Mouse (Mus musculus): ENCODE data around the gene Mcrip2. TPM values are rescaled to one million over a fixed set of nuclear protein-coding genes. Genes with fewer than 3 reads are reported as not detected.

Mcrip2 gene
- polyA plus RNA-seq, 2 experiments: 12.3 to 20.2 TPM

DNA sequence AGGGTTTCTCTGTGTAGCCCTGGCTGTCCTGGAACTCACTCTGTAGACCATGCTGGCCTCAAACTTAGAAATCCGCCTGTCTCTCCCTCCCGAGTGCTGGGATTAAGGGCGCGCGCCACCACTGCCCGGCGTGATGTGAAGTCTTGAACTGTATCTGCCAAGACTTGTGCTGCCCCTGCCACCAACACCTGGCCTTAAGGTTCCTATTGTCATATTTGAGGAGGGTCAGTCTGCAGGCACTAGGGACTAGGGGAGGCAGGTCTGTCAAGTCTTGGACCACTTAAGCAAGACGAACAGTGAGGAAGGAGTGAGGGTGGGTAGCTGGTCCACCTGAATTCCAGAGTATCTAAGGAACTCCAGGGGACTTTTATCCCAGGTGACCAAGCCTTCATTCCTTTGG lies 934 bp upstream of the Mcrip2 start:
- 98% methylated on average over 8 of the region's 8 CpGs for WGBS
- Histone ChIP-seq H3K4me2 (replicated peaks; ENCODE audit: low read depth, low read length, severe bottlenecking) (no peak overlapping the region), H3K9me3 (ENCODE audit: control insufficient read depth, low read length) (no peaks in the 10 kb centered on the region), H3K36me3 (ENCODE audit: control insufficient read depth, insufficient read depth, low read length) (no peaks in the 10 kb centered on the region), H3K27ac (replicated peaks; ENCODE audit: low read depth, low read length) (no peak overlapping the region), H3K9ac (ENCODE audit: low read depth, low read length, severe bottlenecking) (no peak overlapping the region), H3K27me3 (ENCODE audit: control insufficient read depth, insufficient read depth, low read length) (no peaks in the 10 kb centered on the region), H3K4me1 (ENCODE audit: control insufficient read depth, insufficient read depth, low read length) (peaks cover 12% of the 10 kb centered on the region), H3K4me3 (replicated peaks; ENCODE audit: low read length) (no peak overlapping the region)
- TF ChIP-seq POLR2A (IDR thresholded peaks at IDR 0.05; ENCODE audit: borderline replicate concordance, extremely low read depth, insufficient read depth, insufficient read length): no peak
- DNase-seq (ENCODE audit: low spot score): no peak
- ATAC-seq (ENCODE audit: low FRiP score, low read depth): no peak

DNA sequence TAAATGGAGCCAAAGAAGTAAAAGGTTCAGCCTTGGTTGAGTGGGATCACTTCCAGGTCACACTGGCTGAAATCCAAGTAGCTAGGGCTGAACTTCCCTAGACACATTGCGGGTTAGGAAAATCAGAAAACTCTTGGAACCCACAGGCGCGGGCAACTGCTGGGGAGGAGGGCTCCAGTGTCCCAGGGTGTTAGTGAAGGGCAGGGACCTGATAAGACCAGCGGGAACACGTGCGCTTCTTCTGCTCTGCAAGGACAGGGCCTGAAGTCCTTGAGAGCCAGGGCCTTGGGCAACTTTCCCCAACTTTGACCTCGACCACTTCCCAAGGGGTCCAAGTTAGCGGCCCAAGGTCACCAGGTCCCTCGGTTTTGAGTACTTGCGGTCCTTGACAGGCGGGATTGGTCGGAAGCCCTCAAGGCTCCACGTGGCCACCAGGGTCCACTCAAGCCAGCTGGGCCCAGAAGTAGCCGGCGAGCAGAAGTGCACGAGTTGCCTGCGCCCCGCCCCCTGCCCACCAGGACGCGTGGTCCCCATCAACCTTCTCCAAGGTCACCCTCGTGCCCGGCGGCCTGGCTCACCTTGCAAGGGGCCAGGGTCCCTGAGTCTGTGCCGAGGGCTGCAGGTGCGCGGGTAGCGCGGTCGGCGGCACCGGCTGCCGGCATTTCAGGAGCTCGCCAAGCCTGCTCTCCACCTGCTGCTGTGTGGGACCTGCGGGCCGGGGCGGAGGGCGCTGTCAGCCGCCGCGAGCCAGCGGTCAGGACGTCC lies 546 bp downstream of the Mcrip2 start:
- peak; percentile 54 for ATAC-seq (ENCODE audit: low FRiP score, low read depth)
- Histone ChIP-seq H3K4me3 (replicated peaks; ENCODE audit: low read length) (peak overlapping the region; percentile 76), H3K4me2 (replicated peaks; ENCODE audit: low read depth, low read length, severe bottlenecking) (peak overlapping the region; percentile 97), H3K4me1 (ENCODE audit: control insufficient read depth, insufficient read depth, low read length) (peaks cover 12% of the 10 kb centered on the region), H3K27me3 (ENCODE audit: control insufficient read depth, insufficient read depth, low read length) (no peaks in the 10 kb centered on the region), H3K9ac (ENCODE audit: low read depth, low read length, severe bottlenecking) (peak overlapping the region; percentile 55), H3K36me3 (ENCODE audit: control insufficient read depth, insufficient read depth, low read length) (no peaks in the 10 kb centered on the region), H3K9me3 (ENCODE audit: control insufficient read depth, low read length) (no peaks in the 10 kb centered on the region), H3K27ac (replicated peaks; ENCODE audit: low read depth, low read length) (no peak overlapping the region)
- DNase-seq (ENCODE audit: low spot score): no peak
- TF ChIP-seq POLR2A (IDR thresholded peaks at IDR 0.05; ENCODE audit: borderline replicate concordance, extremely low read depth, insufficient read depth, insufficient read length): no peak
- WGBS: 2% methylated on average over 42 of the region's 42 CpGs

DNA sequence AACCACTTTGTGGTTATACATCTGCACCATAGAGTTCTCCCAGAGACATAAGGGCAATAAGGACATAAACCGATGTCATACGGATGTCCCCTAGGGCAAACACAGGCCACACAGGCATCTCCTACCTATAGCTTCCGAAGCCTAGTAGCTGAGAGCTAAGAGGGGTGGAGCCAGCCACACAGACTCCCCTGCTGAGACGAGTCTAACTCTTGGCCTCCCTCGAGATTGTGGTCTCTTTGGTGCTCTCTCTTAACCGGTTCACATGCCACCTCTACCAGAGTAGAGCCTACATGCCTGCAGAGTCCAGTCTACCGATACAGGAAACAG lies 1.1 kb downstream of the Mcrip2 start:
- Histone ChIP-seq H3K4me1 (ENCODE audit: control insufficient read depth, insufficient read depth, low read length) (peaks cover 12% of the 10 kb centered on the region), H3K27me3 (ENCODE audit: control insufficient read depth, insufficient read depth, low read length) (no peaks in the 10 kb centered on the region), H3K9ac (ENCODE audit: low read depth, low read length, severe bottlenecking) (peak overlapping the region; percentile 55; the same call in 1 of the 2 replicates), H3K9me3 (ENCODE audit: control insufficient read depth, low read length) (no peaks in the 10 kb centered on the region), H3K36me3 (ENCODE audit: control insufficient read depth, insufficient read depth, low read length) (no peaks in the 10 kb centered on the region), H3K4me2 (replicated peaks; ENCODE audit: low read depth, low read length, severe bottlenecking) (peak overlapping the region; percentile 97), H3K27ac (replicated peaks; ENCODE audit: low read depth, low read length) (no peak overlapping the region), H3K4me3 (replicated peaks; ENCODE audit: low read length) (peak overlapping the region; percentile 76)
- DNase-seq (ENCODE audit: low spot score) (no peak), ATAC-seq (ENCODE audit: low FRiP score, low read depth) (no peak)
- no peak for TF ChIP-seq POLR2A (IDR thresholded peaks at IDR 0.05; ENCODE audit: borderline replicate concordance, extremely low read depth, insufficient read depth, insufficient read length)
- WGBS: 8% methylated on average over 7 of the region's 7 CpGs

GRCm38 (mm10) chr17:25866172-25866571 lies 2.4 kb downstream of the Mcrip2 start:
- 88% methylated on average over 3 of the region's 3 CpGs for WGBS
- ATAC-seq (ENCODE audit: low FRiP score, low read depth) (no peak), DNase-seq (ENCODE audit: low spot score) (no peak)
- peaks cover 16% of the 10 kb centered on the region for H3K4me1 ChIP-seq (ENCODE audit: control insufficient read depth, insufficient read depth, low read length)
- H3K4me3 ChIP-seq (replicated peaks; ENCODE audit: low read length): no peak overlapping the region
- H3K27me3 ChIP-seq (ENCODE audit: control insufficient read depth, insufficient read depth, low read length): no peaks in the 10 kb centered on the region
- TF ChIP-seq POLR2A (IDR thresholded peaks at IDR 0.05; ENCODE audit: borderline replicate concordance, extremely low read depth, insufficient read depth, insufficient read length): no peak
- H3K9me3 ChIP-seq (ENCODE audit: control insufficient read depth, low read length): no peaks in the 10 kb centered on the region
- no peak overlapping the region for H3K4me2 ChIP-seq (replicated peaks; ENCODE audit: low read depth, low read length, severe bottlenecking)
- H3K27ac ChIP-seq (replicated peaks; ENCODE audit: low read depth, low read length): no peak overlapping the region
- no peak overlapping the region for H3K9ac ChIP-seq (ENCODE audit: low read depth, low read length, severe bottlenecking)
- H3K36me3 ChIP-seq (ENCODE audit: control insufficient read depth, insufficient read depth, low read length): no peaks in the 10 kb centered on the region

GRCm38 (mm10) chr17:25865288-25865687 lies 3.3 kb downstream of the Mcrip2 start:
- no peak for TF ChIP-seq POLR2A (IDR thresholded peaks at IDR 0.05; ENCODE audit: borderline replicate concordance, extremely low read depth, insufficient read depth, insufficient read length)
- 85% methylated on average over 11 of the region's 11 CpGs for WGBS
- Histone ChIP-seq H3K9me3 (ENCODE audit: control insufficient read depth, low read length) (no peaks in the 10 kb centered on the region), H3K27ac (replicated peaks; ENCODE audit: low read depth, low read length) (no peak overlapping the region), H3K36me3 (ENCODE audit: control insufficient read depth, insufficient read depth, low read length) (no peaks in the 10 kb centered on the region), H3K4me3 (replicated peaks; ENCODE audit: low read length) (no peak overlapping the region), H3K9ac (ENCODE audit: low read depth, low read length, severe bottlenecking) (no peak overlapping the region), H3K4me1 (ENCODE audit: control insufficient read depth, insufficient read depth, low read length) (peaks cover 22% of the 10 kb centered on the region), H3K27me3 (ENCODE audit: control insufficient read depth, insufficient read depth, low read length) (no peaks in the 10 kb centered on the region), H3K4me2 (replicated peaks; ENCODE audit: low read depth, low read length, severe bottlenecking) (no peak overlapping the region)
- ATAC-seq (ENCODE audit: low FRiP score, low read depth) (no peak), DNase-seq (ENCODE audit: low spot score) (no peak)
